Mouse (Mus musculus): ENCODE data around the gene Tdrd12. TPM values are rescaled to one million over a fixed set of nuclear protein-coding genes. Genes with fewer than 3 reads are reported as not detected.

Tdrd12 gene
- polyA plus RNA-seq, 1 experiment = 0.54 TPM

- Histone ChIP-seq H3K4me3 (replicated peaks; ENCODE audit: insufficient read depth, low read depth, low read length) (no peak overlapping the region), H3K27me3 (ENCODE audit: control insufficient read depth, insufficient read depth, low read length) (no peaks in the 10 kb centered on the region), H3K4me1 (ENCODE audit: control insufficient read depth, insufficient read depth, low read length) (no peaks in the 10 kb centered on the region), H3K27ac (ENCODE audit: insufficient read depth, low read length) (no peak overlapping the region)
- peak; percentile 10; the same call in 1 of the 2 replicates for TF ChIP-seq CTCF (IDR thresholded peaks at IDR 0.05; ENCODE audit: borderline replicate concordance, insufficient read depth, low read depth, low read length)
- no peak for TF ChIP-seq POLR2A (IDR thresholded peaks at IDR 0.05; ENCODE audit: borderline replicate concordance, insufficient read depth, low read length)
- 19% methylated on average over 4 of the region's 4 CpGs for WGBS
- DNase-seq = no peak
Measured at GRCm38 (mm10) chr7:35501995-35502394, 35.5 kb downstream of the Tdrd12 start.

GRCm38 (mm10) chr7:35497516-35497915 lies 40.0 kb downstream of the Tdrd12 start:
- no peaks in the 10 kb centered on the region for H3K27me3 ChIP-seq (ENCODE audit: control insufficient read depth, insufficient read depth, low read length)
- 38% methylated on average over 2 of the region's 2 CpGs for WGBS
- H3K27ac ChIP-seq (ENCODE audit: insufficient read depth, low read length) = no peak overlapping the region
- no peak for TF ChIP-seq CTCF (IDR thresholded peaks at IDR 0.05; ENCODE audit: borderline replicate concordance, insufficient read depth, low read depth, low read length)
- TF ChIP-seq POLR2A (IDR thresholded peaks at IDR 0.05; ENCODE audit: borderline replicate concordance, insufficient read depth, low read length) = no peak
- no peak for DNase-seq
- no peaks in the 10 kb centered on the region for H3K4me1 ChIP-seq (ENCODE audit: control insufficient read depth, insufficient read depth, low read length)
- no peak overlapping the region for H3K4me3 ChIP-seq (replicated peaks; ENCODE audit: insufficient read depth, low read depth, low read length)

- TF ChIP-seq CTCF (IDR thresholded peaks at IDR 0.05; ENCODE audit: borderline replicate concordance, insufficient read depth, low read depth, low read length) (no peak), POLR2A (IDR thresholded peaks at IDR 0.05; ENCODE audit: borderline replicate concordance, insufficient read depth, low read length) (no peak)
- Histone ChIP-seq H3K4me1 (ENCODE audit: control insufficient read depth, insufficient read depth, low read length) (no peaks in the 10 kb centered on the region), H3K4me3 (replicated peaks; ENCODE audit: insufficient read depth, low read depth, low read length) (no peak overlapping the region), H3K27me3 (ENCODE audit: control insufficient read depth, insufficient read depth, low read length) (no peaks in the 10 kb centered on the region), H3K27ac (ENCODE audit: insufficient read depth, low read length) (no peak overlapping the region)
- DNase-seq = no peak
- 91% methylated on average over 1 of the region's 1 CpGs for WGBS
Measured at GRCm38 (mm10) chr7:35491005-35491404, 46.5 kb downstream of the Tdrd12 start.

GRCm38 (mm10) chr7:35490186-35490585 lies 47.4 kb downstream of the Tdrd12 start:
- no peak for DNase-seq
- H3K27ac ChIP-seq (ENCODE audit: insufficient read depth, low read length) = no peak overlapping the region
- no peak overlapping the region for H3K4me3 ChIP-seq (replicated peaks; ENCODE audit: insufficient read depth, low read depth, low read length)
- TF ChIP-seq POLR2A (IDR thresholded peaks at IDR 0.05; ENCODE audit: borderline replicate concordance, insufficient read depth, low read length) (no peak), CTCF (IDR thresholded peaks at IDR 0.05; ENCODE audit: borderline replicate concordance, insufficient read depth, low read depth, low read length) (no peak)
- no peaks in the 10 kb centered on the region for H3K4me1 ChIP-seq (ENCODE audit: control insufficient read depth, insufficient read depth, low read length)
- WGBS = 81% methylated on average over 2 of the region's 2 CpGs
- no peaks in the 10 kb centered on the region for H3K27me3 ChIP-seq (ENCODE audit: control insufficient read depth, insufficient read depth, low read length)

- Histone ChIP-seq H3K4me3 (replicated peaks; ENCODE audit: insufficient read depth, low read depth, low read length) (no peak overlapping the region), H3K4me1 (ENCODE audit: control insufficient read depth, insufficient read depth, low read length) (no peaks in the 10 kb centered on the region), H3K27ac (ENCODE audit: insufficient read depth, low read length) (no peak overlapping the region), H3K27me3 (ENCODE audit: control insufficient read depth, insufficient read depth, low read length) (no peaks in the 10 kb centered on the region)
- DNase-seq = no peak
- WGBS = 83% methylated on average over 8 of the region's 8 CpGs
- no peak for TF ChIP-seq POLR2A (IDR thresholded peaks at IDR 0.05; ENCODE audit: borderline replicate concordance, insufficient read depth, low read length)
- TF ChIP-seq CTCF (IDR thresholded peaks at IDR 0.05; ENCODE audit: borderline replicate concordance, insufficient read depth, low read depth, low read length) = no peak
Measured at GRCm38 (mm10) chr7:35486553-35486952, 51.0 kb downstream of the Tdrd12 start.

- Histone ChIP-seq H3K4me1 (ENCODE audit: control insufficient read depth, insufficient read depth, low read length) (no peaks in the 10 kb centered on the region), H3K4me3 (replicated peaks; ENCODE audit: insufficient read depth, low read depth, low read length) (no peak overlapping the region), H3K27ac (ENCODE audit: insufficient read depth, low read length) (no peak overlapping the region), H3K27me3 (ENCODE audit: control insufficient read depth, insufficient read depth, low read length) (no peaks in the 10 kb centered on the region)
- 29% methylated on average over 2 of the region's 2 CpGs for WGBS
- no peak for TF ChIP-seq POLR2A (IDR thresholded peaks at IDR 0.05; ENCODE audit: borderline replicate concordance, insufficient read depth, low read length)
- no peak for TF ChIP-seq CTCF (IDR thresholded peaks at IDR 0.05; ENCODE audit: borderline replicate concordance, insufficient read depth, low read depth, low read length)
- no peak for DNase-seq
Measured at GRCm38 (mm10) chr7:35485126-35485525, 52.4 kb downstream of the Tdrd12 start.

GRCm38 (mm10) chr7:35476457-35476856 lies 61.1 kb downstream of the Tdrd12 start:
- no peak for TF ChIP-seq CTCF (IDR thresholded peaks at IDR 0.05; ENCODE audit: borderline replicate concordance, insufficient read depth, low read depth, low read length)
- TF ChIP-seq POLR2A (IDR thresholded peaks at IDR 0.05; ENCODE audit: borderline replicate concordance, insufficient read depth, low read length) = no peak
- no peaks in the 10 kb centered on the region for H3K27me3 ChIP-seq (ENCODE audit: control insufficient read depth, insufficient read depth, low read length)
- no peak overlapping the region for H3K4me3 ChIP-seq (replicated peaks; ENCODE audit: insufficient read depth, low read depth, low read length)
- no peak for DNase-seq
- H3K27ac ChIP-seq (ENCODE audit: insufficient read depth, low read length) = no peak overlapping the region
- 91% methylated on average over 2 of the region's 2 CpGs for WGBS
- no peaks in the 10 kb centered on the region for H3K4me1 ChIP-seq (ENCODE audit: control insufficient read depth, insufficient read depth, low read length)

- Histone ChIP-seq H3K27ac (ENCODE audit: insufficient read depth, low read length) (no peak overlapping the region), H3K27me3 (ENCODE audit: control insufficient read depth, insufficient read depth, low read length) (no peaks in the 10 kb centered on the region), H3K4me3 (replicated peaks; ENCODE audit: insufficient read depth, low read depth, low read length) (no peak overlapping the region), H3K4me1 (ENCODE audit: control insufficient read depth, insufficient read depth, low read length) (no peaks in the 10 kb centered on the region)
- TF ChIP-seq POLR2A (IDR thresholded peaks at IDR 0.05; ENCODE audit: borderline replicate concordance, insufficient read depth, low read length) (no peak), CTCF (IDR thresholded peaks at IDR 0.05; ENCODE audit: borderline replicate concordance, insufficient read depth, low read depth, low read length) (no peak)
- 27% methylated on average over 4 of the region's 4 CpGs for WGBS
- no peak for DNase-seq
Measured at GRCm38 (mm10) chr7:35470794-35471193, 66.8 kb downstream of the Tdrd12 start.
